Mouse (Mus musculus) ES-Bruce4 (cell line): Measurements from ENCODE around the gene Mapre3.

Experiments used
- CTCF ChIP-seq: IDR thresholded peaks from one replicate; pipeline ENCODE4 v1.8.1; 2011; ENCODE audit warnings: low read depth, low read length
- EP300 ChIP-seq: IDR thresholded peaks from 2 replicates; pipeline ENCODE4 v1.6.1; 2011; ENCODE audit warnings: low read depth, low read length; ENCODE audit not compliant: insufficient read depth
- POLR2A ChIP-seq: IDR thresholded peaks from one replicate; pipeline ENCODE4 v1.8.1; 2011; ENCODE audit warnings: low read length; ENCODE audit not compliant: insufficient read depth

- TF ChIP-seq POLR2A, result no peak
- no peak for TF ChIP-seq CTCF
- no peak for TF ChIP-seq EP300
Observed at GRCm38 (mm10) chr5:30909863-30910262, 95.4 kb downstream of the Mapre3 start.
